Comparison of ENCODE assay signal across 13 mouse cellular contexts in the genomic region with DNA sequence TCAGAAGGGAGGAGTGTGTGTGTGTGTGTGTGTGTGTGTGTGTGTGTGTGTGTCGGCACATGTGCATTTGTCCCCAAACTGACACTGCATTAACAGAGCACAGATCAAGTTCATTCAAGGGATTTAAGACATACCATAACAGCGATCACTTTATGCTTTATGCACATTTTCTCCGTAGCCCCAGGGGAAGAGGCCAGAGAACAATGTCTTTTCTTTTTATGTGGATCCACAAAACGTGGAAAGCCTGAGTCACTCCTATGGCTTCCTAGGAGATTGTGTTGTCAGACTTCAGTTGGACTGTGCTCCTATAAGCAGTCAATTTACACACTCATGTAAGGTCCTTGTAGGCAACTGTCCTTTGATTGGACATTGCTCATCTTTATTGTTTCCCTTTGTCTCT.
DNase-seq lines count a peak whose midpoint lies in the region.
"Had no signal": no experiment of that assay in that cellular context is flagged by ENCODE, and none has a peak within 500 bp of the region (broad histone marks: within the 10 kb centered on the region; RNA-seq: fewer than 3 reads in every experiment).

No protein-coding gene starts in this region.

- DNase-seq in heart, adult 11 months = peak; percentile 7
- no peak for DNase-seq in heart, postnatal 25 days (ENCODE audit: low spot score)
- DNase-seq in retina, postnatal 1 day = peak; percentile 60
- no peak for DNase-seq in retina, embryonic 14.5 days (ENCODE audit: low spot score)
- no peak for DNase-seq in urinary bladder, postnatal 10 days (ENCODE audit: low spot score)
- DNase-seq: adrenal gland, adult 8-10 months; adrenal gland, postnatal 14 days; adrenal gland, postnatal 36 days; cerebellum, adult 11-12 months; cerebellum, adult 2 months; cerebellum, adult 9-10 months; cerebellum, postnatal 10 days; cerebellum, postnatal 25 days had no signal

- intact Hi-C loops in heart, postnatal 25 days (cut with DNase I) = no loop called here

Comparison
In these comparisons a context has a peak if more than half of its experiments do, and no peak if none do; other contexts are left out.
1. DNase-seq: peak in heart, adult 11 months (single experiment) and retina, postnatal 1 day (single experiment); none in heart, postnatal 25 days (single experiment), retina, embryonic 14.5 days (single experiment) and urinary bladder, postnatal 10 days (single experiment).